Mouse (Mus musculus): ENCODE results near the gene Iqcc. TPM values are rescaled to one million over a fixed set of nuclear protein-coding genes. Genes with fewer than 3 reads are reported as not detected.

Iqcc gene
- polyA plus RNA-seq, 1 experiment from 2014 or later, result 33.7 TPM

GRCm38 (mm10) chr4:129620419-129621282 lies 1.8 kb upstream of the Iqcc start:
- Histone ChIP-seq H3K4me1 (peaks cover 39% of the 10 kb centered on the region), H3K4me3 (no peak overlapping the region), H3K9me3 (no peaks in the 10 kb centered on the region), H3K36me3 (peaks cover 30% of the 10 kb centered on the region), H3K4me2 (no peak overlapping the region), H3K27me3 (no peaks in the 10 kb centered on the region), H3K27ac (no peak overlapping the region), H3K9ac (no peak overlapping the region)
- ATAC-seq (ENCODE audit: insufficient number of reproducible peaks, insufficient read depth, low FRiP score, low TSS enrichment, low read depth), result no peak
- WGBS, result 88% methylated on average over 11 of the region's 11 CpGs

- Histone ChIP-seq H3K9ac (peak overlapping the region; percentile 93), H3K27me3 (no peaks in the 10 kb centered on the region), H3K36me3 (peaks cover 29% of the 10 kb centered on the region), H3K27ac (no peak overlapping the region), H3K4me3 (peak overlapping the region; percentile 63), H3K4me1 (peaks cover 22% of the 10 kb centered on the region), H3K4me2 (peak overlapping the region; percentile 86), H3K9me3 (no peaks in the 10 kb centered on the region)
- no peak for ATAC-seq (ENCODE audit: insufficient number of reproducible peaks, insufficient read depth, low FRiP score, low TSS enrichment, low read depth)
- 94% methylated on average over 5 of the region's 5 CpGs for WGBS
These were observed 868 bp downstream of the Iqcc start for GRCm38 (mm10) chr4:129618031-129618430.

GRCm38 (mm10) chr4:129617121-129617641 lies 1.7 kb downstream of the Iqcc start:
- 94% methylated on average over 7 of the region's 7 CpGs for WGBS
- Histone ChIP-seq H3K4me2 (no peak overlapping the region), H3K27me3 (no peaks in the 10 kb centered on the region), H3K9ac (no peak overlapping the region), H3K9me3 (no peaks in the 10 kb centered on the region), H3K4me3 (no peak overlapping the region), H3K36me3 (peaks cover 27% of the 10 kb centered on the region), H3K4me1 (peaks cover 13% of the 10 kb centered on the region), H3K27ac (no peak overlapping the region)
- ATAC-seq (ENCODE audit: insufficient number of reproducible peaks, insufficient read depth, low FRiP score, low TSS enrichment, low read depth), result no peak

GRCm38 (mm10) chr4:129616631-129617030 lies 2.3 kb downstream of the Iqcc start:
- Histone ChIP-seq H3K4me2 (no peak overlapping the region), H3K36me3 (peaks cover 26% of the 10 kb centered on the region), H3K27me3 (no peaks in the 10 kb centered on the region), H3K4me3 (no peak overlapping the region), H3K4me1 (peaks cover 10% of the 10 kb centered on the region), H3K27ac (no peak overlapping the region), H3K9ac (0 out of 2 replicates have a peak overlapping the region, but pooled peaks have one; percentile 11), H3K9me3 (no peaks in the 10 kb centered on the region)
- 90% methylated on average over 3 of the region's 3 CpGs for WGBS
- no peak for ATAC-seq (ENCODE audit: insufficient number of reproducible peaks, insufficient read depth, low FRiP score, low TSS enrichment, low read depth)

- H3K9ac ChIP-seq, result no peak overlapping the region
- ATAC-seq (ENCODE audit: insufficient number of reproducible peaks, insufficient read depth, low FRiP score, low TSS enrichment, low read depth), result no peak
- 89% methylated on average over 9 of the region's 9 CpGs for WGBS
These were observed 3.1 kb downstream of the Iqcc start for GRCm38 (mm10) chr4:129615801-129616290.

GRCm38 (mm10) chr4:129614093-129614492 lies 4.8 kb downstream of the Iqcc start, which contains the start of gene Dcdc2b:
Gene Dcdc2b (minus strand): TSS chr4:129614257.
- Histone ChIP-seq H3K4me2 (no peak within 1 kb of the TSS), H3K27me3 (no peaks in the 10 kb centered on the region), H3K4me3 (no peak within 1 kb of the TSS), H3K9me3 (no peaks in the 10 kb centered on the region), H3K36me3 (peaks cover 27% of the 10 kb centered on the region), H3K27ac (0 out of 2 replicates have a peak within 1 kb of the TSS, but pooled peaks have one; percentile 4), H3K4me1 (peaks cover 10% of the 10 kb centered on the region), H3K9ac (no peak within 1 kb of the TSS)
- WGBS, result 89% methylated on average over 6 of the region's 6 CpGs
- no peak for ATAC-seq (ENCODE audit: insufficient number of reproducible peaks, insufficient read depth, low FRiP score, low TSS enrichment, low read depth)

More at GRCm38 (mm10) chr4:129615801-129616290, 3.1 kb downstream of the Iqcc start:
- H3K4me1 ChIP-seq, result peaks cover 10% of the 10 kb centered on the region
- no peak overlapping the region for H3K27ac ChIP-seq
- H3K36me3 ChIP-seq, result peaks cover 21% of the 10 kb centered on the region
- H3K4me3 ChIP-seq, result no peak overlapping the region
- H3K4me2 ChIP-seq, result no peak overlapping the region
- no peaks in the 10 kb centered on the region for H3K27me3 ChIP-seq
- no peaks in the 10 kb centered on the region for H3K9me3 ChIP-seq

- no peak overlapping the region for H3K4me3 ChIP-seq
- H3K9ac ChIP-seq, result no peak overlapping the region
- peak; percentile 54; the same call in 1 of the 2 replicates for ATAC-seq (ENCODE audit: insufficient number of reproducible peaks, insufficient read depth, low FRiP score, low TSS enrichment, low read depth)
- H3K27ac ChIP-seq, result no peak overlapping the region
- no peaks in the 10 kb centered on the region for H3K27me3 ChIP-seq
- H3K4me1 ChIP-seq, result 0 out of 2 replicates have a peak, but pooled peaks cover 2% of the 10 kb centered on the region
- H3K36me3 ChIP-seq, result peaks cover 37% of the 10 kb centered on the region
- no peak overlapping the region for H3K4me2 ChIP-seq
- WGBS, result 70% methylated on average over 4 of the region's 4 CpGs
- no peaks in the 10 kb centered on the region for H3K9me3 ChIP-seq
These were observed 8.4 kb downstream of the Iqcc start for GRCm38 (mm10) chr4:129610472-129610871.

GRCm38 (mm10) chr4:129610026-129610425 lies 8.9 kb downstream of the Iqcc start:
- WGBS, result 79% methylated on average over 4 of the region's 4 CpGs
- Histone ChIP-seq H3K9ac (no peak overlapping the region), H3K9me3 (no peaks in the 10 kb centered on the region), H3K36me3 (peaks cover 40% of the 10 kb centered on the region), H3K4me3 (no peak overlapping the region), H3K27ac (no peak overlapping the region), H3K4me1 (0 out of 2 replicates have a peak, but pooled peaks cover 2% of the 10 kb centered on the region), H3K4me2 (no peak overlapping the region), H3K27me3 (no peaks in the 10 kb centered on the region)
- ATAC-seq (ENCODE audit: insufficient number of reproducible peaks, insufficient read depth, low FRiP score, low TSS enrichment, low read depth), result peak; percentile 22; the same call in 1 of the 2 replicates

- peaks cover 48% of the 10 kb centered on the region for H3K36me3 ChIP-seq
- WGBS, result 79% methylated on average over 12 of the region's 12 CpGs
- no peak for ATAC-seq (ENCODE audit: insufficient number of reproducible peaks, insufficient read depth, low FRiP score, low TSS enrichment, low read depth)
- no peaks in the 10 kb centered on the region for H3K9me3 ChIP-seq
- no peak overlapping the region for H3K4me3 ChIP-seq
- no peaks in the 10 kb centered on the region for H3K27me3 ChIP-seq
- no peak overlapping the region for H3K9ac ChIP-seq
- no peak overlapping the region; the same call in 1 of the 2 replicates for H3K27ac ChIP-seq
- H3K4me1 ChIP-seq, result 0 out of 2 replicates have a peak, but pooled peaks cover 2% of the 10 kb centered on the region
- no peak overlapping the region for H3K4me2 ChIP-seq
These were observed 9.7 kb downstream of the Iqcc start for GRCm38 (mm10) chr4:129609139-129609631.

- 35% methylated on average over 7 of the region's 7 CpGs for WGBS
- H3K36me3 ChIP-seq, result peaks cover 55% of the 10 kb centered on the region
- H3K27me3 ChIP-seq, result no peaks in the 10 kb centered on the region
- H3K4me1 ChIP-seq, result 0 out of 2 replicates have a peak, but pooled peaks cover 2% of the 10 kb centered on the region
- no peak overlapping the region for H3K4me2 ChIP-seq
- H3K4me3 ChIP-seq, result no peak overlapping the region
- H3K27ac ChIP-seq, result 0 out of 2 replicates have a peak overlapping the region, but pooled peaks have one; percentile 23
- peak overlapping the region; percentile 32; the same call in 1 of the 2 replicates for H3K9ac ChIP-seq
- peak; percentile 79 for ATAC-seq (ENCODE audit: insufficient number of reproducible peaks, insufficient read depth, low FRiP score, low TSS enrichment, low read depth)
- H3K9me3 ChIP-seq, result no peaks in the 10 kb centered on the region
These were observed 10.4 kb downstream of the Iqcc start for GRCm38 (mm10) chr4:129608426-129609025.

All from embryonic facial prominence, embryonic 13.5 days (tissue).